Mouse (Mus musculus) retina, adult 2 months (tissue): ENCODE results near the gene Fam186b.

ENCODE experiments used
- DNase-seq: peaks from one replicate; pipeline ENCODE4 v3.0.0-alpha.2; 2012; ENCODE audit warnings: low read depth, low spot score

The Fam186b gene

GRCm38 (mm10) chr15:99295484-99295981 lies at the start of gene Fam186b:
Gene Fam186b, minus strand, starts transcription at chr15:99295888.
- no peak for DNase-seq

GRCm38 (mm10) chr15:99344961-99345360 lies 49.3 kb upstream of the Fam186b start:
- no peak for DNase-seq

DNA sequence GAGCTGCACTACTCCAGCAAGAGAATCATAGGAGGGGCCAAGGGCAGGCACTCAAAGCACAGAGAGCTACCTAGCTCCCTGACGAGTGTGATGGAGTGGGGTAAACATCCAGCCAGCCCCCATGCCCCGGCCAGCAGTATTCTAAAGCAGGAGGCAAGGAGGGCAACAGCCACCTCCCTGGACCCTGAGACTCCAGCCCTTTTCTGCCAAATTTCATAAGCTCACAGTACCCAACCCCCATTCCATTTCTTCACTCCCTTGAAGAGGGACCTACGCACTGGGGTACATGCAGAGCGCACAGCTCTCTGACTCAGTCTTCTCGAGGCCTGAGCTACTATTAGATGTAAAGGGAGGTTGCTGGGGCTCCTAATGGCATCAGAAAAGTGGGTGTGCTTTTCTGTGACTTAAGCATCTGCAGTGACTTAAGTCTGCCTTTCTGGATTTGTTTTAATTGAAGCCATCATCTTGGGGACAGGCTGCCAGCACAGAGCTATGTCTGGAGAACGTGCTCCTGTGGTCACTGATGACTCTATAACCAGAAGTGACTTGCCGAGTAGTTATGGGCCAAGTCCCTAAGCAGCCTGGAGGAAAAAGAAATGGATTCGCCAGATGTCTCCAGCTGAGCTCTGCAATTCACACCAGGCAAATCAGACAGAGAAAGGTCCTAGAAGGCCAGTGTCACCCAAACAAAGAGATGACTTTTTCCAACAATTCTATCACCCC lies 48.6 kb upstream of the Fam186b start:
- no peak for DNase-seq

GRCm38 (mm10) chr15:99343414-99344147 lies 47.9 kb upstream of the Fam186b start:
- no peak for DNase-seq

DNA sequence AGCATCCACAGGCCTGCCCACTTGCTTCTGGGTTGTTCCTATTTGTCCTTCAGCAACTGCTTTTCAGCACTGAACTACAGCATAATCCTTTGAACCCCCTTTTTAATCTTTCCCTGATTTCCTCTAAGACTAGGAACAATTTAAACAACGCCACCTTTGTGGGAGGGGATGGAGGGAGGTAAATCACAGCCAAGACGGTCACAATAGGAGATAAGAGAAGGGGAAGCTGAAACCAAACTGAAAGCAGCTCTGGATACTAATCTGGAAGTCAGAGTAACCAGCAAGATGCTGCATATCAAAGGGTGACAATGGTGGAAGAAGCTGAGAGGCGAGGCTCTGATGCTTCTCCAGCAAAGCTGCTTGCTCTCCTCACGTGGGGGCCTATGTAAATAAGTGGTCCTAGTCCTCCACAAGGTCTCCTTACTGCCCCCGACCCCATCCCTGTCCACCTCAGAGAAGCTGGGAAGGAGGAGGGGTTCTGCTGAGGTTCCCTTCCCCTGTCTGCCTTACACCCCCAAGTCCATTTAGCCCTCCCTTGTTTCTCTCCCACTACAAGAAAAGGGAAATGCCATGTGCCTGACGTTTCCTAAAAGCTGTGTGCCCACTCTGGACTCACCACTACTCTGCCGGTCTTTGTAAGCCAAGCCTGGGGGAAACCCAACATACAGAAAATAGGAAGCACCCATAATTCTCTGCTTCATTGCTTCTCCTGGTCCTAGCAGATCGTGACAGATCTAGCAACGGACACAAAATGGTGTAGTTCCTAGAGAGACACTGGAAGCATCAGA lies 46.7 kb upstream of the Fam186b start:
- DNase-seq: no peak

- DNase-seq: no peak
Measured at GRCm38 (mm10) chr15:99341102-99341501, 45.4 kb upstream of the Fam186b start.

DNA sequence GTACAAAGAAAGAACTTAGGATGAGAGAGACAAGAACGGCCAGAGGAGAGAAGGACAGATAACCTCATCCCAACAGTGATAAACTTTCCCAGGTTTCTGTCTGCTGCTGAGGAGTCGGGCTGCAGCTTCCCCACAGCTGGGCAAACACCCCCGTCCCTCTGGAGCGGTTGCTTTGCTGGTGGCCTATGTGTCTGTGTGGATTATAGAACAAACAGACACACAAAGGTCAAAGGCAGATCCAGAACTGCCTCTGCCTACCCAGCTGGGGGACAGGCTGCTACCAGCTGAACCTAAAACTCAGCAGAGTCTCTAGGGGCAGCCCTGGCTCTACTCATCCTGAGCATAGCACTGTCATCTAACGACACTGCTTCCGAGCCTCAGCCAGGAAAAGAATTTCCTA lies 44.0 kb upstream of the Fam186b start:
- no peak for DNase-seq

DNA sequence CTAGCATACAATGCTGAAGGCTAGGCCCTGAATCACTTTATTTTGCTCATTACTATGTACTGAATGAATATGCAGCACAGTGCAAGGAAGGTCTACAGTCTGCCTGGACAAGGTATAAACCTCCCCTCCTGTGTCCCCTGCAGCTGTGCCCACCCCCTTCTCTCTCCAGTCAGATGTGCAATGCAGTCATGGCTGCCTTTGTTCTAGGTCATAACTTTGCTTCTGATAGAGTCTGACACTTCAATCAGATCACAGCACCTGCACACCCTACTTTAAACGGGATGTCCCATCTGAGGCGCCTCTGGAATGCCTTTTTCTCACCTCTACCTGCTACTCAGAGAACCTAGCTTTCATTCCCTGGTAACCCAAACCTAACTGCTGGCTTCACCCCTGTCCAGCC lies 43.2 kb upstream of the Fam186b start:
- no peak for DNase-seq

GRCm38 (mm10) chr15:99335801-99336320 lies 40.2 kb upstream of the Fam186b start:
- no peak for DNase-seq

DNA sequence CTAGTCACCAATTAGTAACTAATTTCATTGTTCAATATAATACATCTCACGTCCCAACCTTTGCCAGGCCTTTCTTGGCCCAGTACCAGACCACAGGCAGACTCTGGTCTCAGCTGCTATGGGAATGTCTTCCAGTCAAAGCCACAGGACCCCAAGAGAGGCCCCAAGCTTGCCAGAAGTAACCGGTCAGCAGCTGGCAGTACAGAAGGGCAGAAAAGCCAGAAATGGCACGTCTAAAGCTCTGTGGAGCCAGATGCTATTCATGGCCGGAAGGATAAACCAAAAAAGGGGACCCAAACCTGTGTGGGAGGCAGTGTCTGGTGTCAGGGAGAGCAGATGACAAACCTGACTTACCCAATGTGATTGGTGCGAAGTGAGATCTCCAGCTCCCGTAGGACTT lies 38.8 kb upstream of the Fam186b start:
- DNase-seq: no peak

GRCm38 (mm10) chr15:99333676-99334065 lies 38.0 kb upstream of the Fam186b start:
- no peak for DNase-seq

GRCm38 (mm10) chr15:99332921-99333675 lies 37.4 kb upstream of the Fam186b start:
- DNase-seq: no peak

DNA sequence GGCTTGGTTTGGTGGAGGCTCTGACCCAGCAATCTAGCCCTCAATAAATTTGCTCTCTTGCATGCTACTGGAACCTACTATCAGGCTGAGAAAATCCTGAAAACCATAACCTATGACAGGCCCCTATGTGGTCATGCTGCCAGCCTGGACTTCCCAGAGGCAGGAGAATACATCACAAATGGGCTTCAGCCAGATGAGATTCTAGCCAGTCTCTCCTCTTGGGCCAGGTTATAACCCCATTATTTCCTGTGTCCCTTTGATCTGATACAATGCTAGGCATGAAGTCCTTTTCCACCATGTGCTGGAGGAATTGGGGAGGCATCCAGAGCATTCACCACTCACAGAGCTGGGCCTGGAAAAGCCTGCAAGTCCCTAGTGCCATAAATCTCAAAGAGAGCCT lies 36.4 kb upstream of the Fam186b start:
- DNase-seq: no peak

GRCm38 (mm10) chr15:99331341-99331740 lies 35.7 kb upstream of the Fam186b start:
- no peak for DNase-seq

DNA sequence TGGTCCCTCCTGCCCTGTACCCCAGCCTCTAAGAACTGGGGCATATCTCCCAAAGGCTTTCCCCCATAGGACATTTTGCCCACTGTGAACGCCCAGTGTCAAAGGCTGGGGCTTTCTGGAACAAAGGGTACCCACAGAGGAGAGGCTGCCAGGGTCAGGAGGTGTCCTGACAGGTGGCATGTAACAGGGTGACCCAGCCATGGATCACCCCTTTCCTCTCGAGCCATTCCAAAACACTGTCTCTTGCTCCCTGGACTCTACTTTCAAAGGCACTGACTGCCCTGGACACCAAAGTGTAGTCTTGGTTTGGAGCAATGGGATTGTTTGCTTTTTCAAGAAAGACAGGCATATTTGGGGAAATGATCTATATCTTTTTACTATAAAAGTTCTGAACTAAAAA lies 34.6 kb upstream of the Fam186b start:
- no peak for DNase-seq

DNA sequence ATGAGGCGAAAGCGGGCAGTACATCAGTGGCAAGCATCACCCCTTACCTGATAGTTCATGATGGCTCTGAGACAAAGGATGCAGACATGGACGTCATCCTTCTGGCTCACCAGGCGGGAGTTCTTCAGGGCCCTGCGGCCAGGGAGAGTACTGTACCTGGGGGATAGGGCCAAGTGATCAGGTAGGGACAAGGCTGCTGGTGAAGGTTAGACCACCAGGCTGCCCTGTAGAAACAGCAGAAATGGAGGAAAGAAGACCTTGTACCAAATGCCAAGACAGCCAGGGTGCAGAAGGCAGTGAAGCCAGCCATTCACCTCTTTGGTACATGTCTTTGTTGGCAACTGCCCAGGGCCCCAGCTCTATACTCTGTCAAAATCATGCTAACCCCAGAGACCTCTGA lies 32.3 kb upstream of the Fam186b start:
- no peak for DNase-seq

DNA sequence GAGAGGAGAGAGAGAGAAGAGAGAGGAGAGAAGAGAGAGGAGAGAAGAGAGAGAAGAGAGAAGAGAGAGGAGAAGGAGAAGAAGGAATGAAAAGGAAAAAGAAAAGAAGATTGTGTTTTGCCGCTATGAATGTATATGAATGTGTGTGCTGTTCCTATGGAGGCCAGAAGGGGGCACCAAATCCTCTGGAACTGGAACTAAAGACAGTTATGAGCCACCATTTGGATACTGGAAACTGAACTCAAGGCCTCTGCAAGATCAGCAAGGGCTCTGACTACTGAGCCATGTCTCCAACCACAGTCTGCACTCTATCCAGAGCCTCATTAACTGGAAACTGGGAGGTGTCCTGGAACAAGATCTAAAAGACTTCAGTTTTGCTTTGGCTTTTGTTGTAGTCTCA lies 31.3 kb upstream of the Fam186b start:
- DNase-seq: no peak

- DNase-seq: no peak
Measured at GRCm38 (mm10) chr15:99326407-99326806, 30.7 kb upstream of the Fam186b start.

- no peak for DNase-seq
Measured at GRCm38 (mm10) chr15:99325598-99325997, 29.9 kb upstream of the Fam186b start.

GRCm38 (mm10) chr15:99324151-99324550 lies 28.5 kb upstream of the Fam186b start:
- DNase-seq: no peak

GRCm38 (mm10) chr15:99320978-99321377 lies 25.3 kb upstream of the Fam186b start:
- DNase-seq: no peak
